Mouse (Mus musculus) G1E (cell line): Measurements from ENCODE around the gene Pbrm1. TPM values are rescaled to one million over a fixed set of nuclear protein-coding genes. Genes with fewer than 3 reads are reported as not detected.
A peak's percentile ranks its signal among the peaks of the same experiment; 100 is the strongest.

Experiments
- ATAC-seq: 2 replicates; pipeline ENCODE4 v1.8.0; 2016; ENCODE audit warnings: mild to moderate bottlenecking; ENCODE audit not compliant: insufficient number of reproducible peaks, poor library complexity, low FRiP score, severe bottlenecking; ENCODE audit errors: extremely low read depth
- DNase-seq: peaks from one replicate; pipeline ENCODE4 v3.0.0; 2012; ENCODE audit warnings: low spot score
- H3K27me3 ChIP-seq: 2 replicates; pipeline ENCODE4 v1.6.1; 2012; ENCODE audit warnings: mild to moderate bottlenecking, low read length, inconsistent platforms; ENCODE audit not compliant: insufficient read depth
- H3K36me3 ChIP-seq: replicated peaks from 2 replicates; pipeline ENCODE3; 2012; ENCODE audit warnings: mild to moderate bottlenecking, inconsistent platforms
- H3K4me1 ChIP-seq: 2 replicates; pipeline ENCODE4 v1.6.1; 2012; ENCODE audit warnings: low read depth, low read length, inconsistent platforms, mixed read lengths; ENCODE audit not compliant: insufficient read depth
- H3K4me3 ChIP-seq: 2 replicates; pipeline ENCODE4 v1.5.1; 2012; ENCODE audit warnings: low read depth, mild to moderate bottlenecking, inconsistent platforms, low read length, moderate library complexity, mixed read lengths
- H3K9me3 ChIP-seq: replicated peaks from 2 replicates; pipeline ENCODE4 v1.6.1; 2012; ENCODE audit warnings: inconsistent platforms
- CTCF ChIP-seq: IDR thresholded peaks from 2 replicates; pipeline ENCODE4 v1.5.1; 2012; ENCODE audit warnings: low read depth, low read length, inconsistent platforms, mixed read lengths
- GATA1 ChIP-seq: IDR thresholded peaks from 2 replicates; pipeline ENCODE4 v1.6.1; 2012; ENCODE audit warnings: borderline replicate concordance, low read length, inconsistent platforms, mixed read lengths
- GATA2 ChIP-seq: IDR thresholded peaks from 2 replicates; pipeline ENCODE4 v1.6.1; 2012; ENCODE audit warnings: low read depth, low read length, inconsistent platforms, borderline replicate concordance
- POLR2AphosphoS5 ChIP-seq: IDR thresholded peaks from 2 replicates; pipeline ENCODE4 v1.6.1; 2012; ENCODE audit warnings: low read depth, low read length, inconsistent platforms; ENCODE audit not compliant: insufficient replicate concordance
- TAL1 ChIP-seq: conservative IDR thresholded peaks from 2 replicates; pipeline ENCODE4 v1.6.1; 2012; ENCODE audit warnings: low read depth, low read length, inconsistent platforms, mixed read lengths
- polyA plus RNA-seq: library from polyadenylated mRNA; stranded (reverse); fragments of >175 nt; gene quantifications from 2 replicates; pipeline ENCODE4 v1.2.3, GENCODE M21; 2012
- total RNA-seq, 2 experiments: library from RNA; stranded (forward) in 1 of 2; stranded (reverse) in 1 of 2; fragments of 200-1000 nt in 1 of 2; fragments of >200 nt in 1 of 2; fragmentation: Nextera tagmentation in 1 of 2; gene quantifications; 2 replicates each; pipeline ENCODE4 v1.2.3; 2014 to 2017

Pbrm1 gene
- total and polyA plus RNA-seq, 3 experiments, result 15.3 to 168 (median 61.2) TPM

- H3K27me3 ChIP-seq, result peaks cover under 1% of the 10 kb centered on the region; the same call in 1 of the 2 replicates
- TF ChIP-seq GATA1 (no peak), GATA2 (no peak), POLR2AphosphoS5 (no peak), TAL1 (no peak), CTCF (no peak)
- 0 out of 2 replicates have a peak overlapping the region, but pooled peaks have one; percentile 20 for H3K4me3 ChIP-seq
- H3K4me1 ChIP-seq, result peaks cover 67% of the 10 kb centered on the region
- DNase-seq (no peak), ATAC-seq (no peak)
- peaks cover 96% of the 10 kb centered on the region for H3K36me3 ChIP-seq
- H3K9me3 ChIP-seq, result 0 out of 2 replicates have a peak, but pooled peaks cover 3% of the 10 kb centered on the region
Observed at GRCm38 (mm10) chr14:31138219-31138896, 119.4 kb downstream of the Pbrm1 start.

- Histone ChIP-seq H3K9me3 (0 out of 2 replicates have a peak, but pooled peaks cover 3% of the 10 kb centered on the region), H3K4me3 (0 out of 2 replicates have a peak overlapping the region, but pooled peaks have one; percentile 20), H3K36me3 (peaks cover 90% of the 10 kb centered on the region), H3K4me1 (peaks cover 61% of the 10 kb centered on the region), H3K27me3 (peaks cover 4% of the 10 kb centered on the region; the same call in 1 of the 2 replicates)
- ATAC-seq (no peak), DNase-seq (no peak)
- TF ChIP-seq GATA1 (no peak), CTCF (no peak), TAL1 (no peak), POLR2AphosphoS5 (no peak), GATA2 (no peak)
Observed at GRCm38 (mm10) chr14:31138897-31139429, 120.0 kb downstream of the Pbrm1 start.

- ATAC-seq (no peak), DNase-seq (no peak)
- Histone ChIP-seq H3K4me3 (no peak overlapping the region), H3K27me3 (peaks cover 6% of the 10 kb centered on the region), H3K9me3 (0 out of 2 replicates have a peak, but pooled peaks cover 3% of the 10 kb centered on the region), H3K36me3 (peaks cover 83% of the 10 kb centered on the region), H3K4me1 (peaks cover 54% of the 10 kb centered on the region)
- TF ChIP-seq GATA2, result no peak
- no peak; the same call in 1 of the 2 replicates for TF ChIP-seq POLR2AphosphoS5
- TF ChIP-seq CTCF, result no peak
- no peak for TF ChIP-seq TAL1
- no peak for TF ChIP-seq GATA1
Observed at GRCm38 (mm10) chr14:31139666-31140065, 120.7 kb downstream of the Pbrm1 start.

- peaks cover 50% of the 10 kb centered on the region for H3K4me1 ChIP-seq
- H3K36me3 ChIP-seq, result peaks cover 78% of the 10 kb centered on the region
- no peak for TF ChIP-seq GATA2
- TF ChIP-seq CTCF, result no peak
- TF ChIP-seq TAL1, result no peak
- TF ChIP-seq POLR2AphosphoS5, result no peak
- TF ChIP-seq GATA1, result no peak
- ATAC-seq, result no peak
- peaks cover 11% of the 10 kb centered on the region for H3K27me3 ChIP-seq
- no peak for DNase-seq
- no peak overlapping the region for H3K4me3 ChIP-seq
- H3K9me3 ChIP-seq, result 0 out of 2 replicates have a peak, but pooled peaks cover 3% of the 10 kb centered on the region
Observed at GRCm38 (mm10) chr14:31140141-31140540, 121.2 kb downstream of the Pbrm1 start.

- Histone ChIP-seq H3K4me3 (peak overlapping the region; percentile 21; the same call in 1 of the 2 replicates), H3K27me3 (peaks cover 20% of the 10 kb centered on the region), H3K4me1 (peaks cover 42% of the 10 kb centered on the region), H3K9me3 (0 out of 2 replicates have a peak, but pooled peaks cover 3% of the 10 kb centered on the region), H3K36me3 (peaks cover 70% of the 10 kb centered on the region)
- DNase-seq, result no peak
- no peak for ATAC-seq
- TF ChIP-seq GATA1, result no peak
- no peak for TF ChIP-seq TAL1
- no peak for TF ChIP-seq GATA2
Observed at GRCm38 (mm10) chr14:31141011-31141410, 122.1 kb downstream of the Pbrm1 start.

GRCm38 (mm10) chr14:31145694-31146093 lies 126.8 kb downstream of the Pbrm1 start:
- H3K4me1 ChIP-seq, result peaks cover 5% of the 10 kb centered on the region; the same call in 1 of the 2 replicates
- peaks cover 67% of the 10 kb centered on the region for H3K27me3 ChIP-seq
- TF ChIP-seq POLR2AphosphoS5, result no peak
- no peak for TF ChIP-seq GATA1
- no peak for TF ChIP-seq TAL1
- no peak for TF ChIP-seq GATA2
- TF ChIP-seq CTCF, result no peak
- DNase-seq, result no peak
- 0 out of 2 replicates have a peak, but pooled peaks cover 3% of the 10 kb centered on the region for H3K9me3 ChIP-seq
- no peak overlapping the region for H3K4me3 ChIP-seq
- H3K36me3 ChIP-seq, result peaks cover 23% of the 10 kb centered on the region
- no peak for ATAC-seq
